Mouse (Mus musculus): Measurements from ENCODE around the gene Zfp276. TPM values are rescaled to one million over a fixed set of nuclear protein-coding genes. Genes with fewer than 3 reads are reported as not detected.
A peak's percentile ranks its signal among the peaks of the same experiment; 100 is the strongest.

Zfp276 gene
- polyA plus RNA-seq, 1 experiment from 2014 or later = 18.4 TPM

DNA sequence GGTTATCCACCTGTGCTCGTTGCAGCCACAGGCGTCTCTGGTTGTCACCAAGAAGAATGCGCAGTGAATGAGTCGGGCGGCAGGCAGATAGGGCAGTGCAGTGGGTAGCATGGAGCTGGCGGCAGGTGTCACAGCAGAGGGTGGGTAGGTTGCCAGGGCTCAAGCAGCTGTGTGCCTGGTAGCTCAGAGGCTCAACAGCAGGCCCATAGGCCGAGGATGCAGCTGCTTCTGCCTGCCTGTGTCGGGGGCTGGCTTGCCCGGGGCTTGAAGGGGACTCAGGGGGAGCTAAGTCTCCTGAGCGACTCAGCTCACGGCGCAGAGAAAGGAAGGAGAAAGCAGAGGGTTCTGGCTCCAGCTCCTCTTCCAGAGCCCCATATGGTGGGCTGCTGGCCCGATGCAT is 20.7 kb upstream of the Zfp276 start:
- H3K4me3 ChIP-seq (replicated peaks) = no peak overlapping the region
- peaks cover 18% of the 10 kb centered on the region for H3K4me1 ChIP-seq (replicated peaks)
- H3K36me3 ChIP-seq = no peaks in the 10 kb centered on the region
- no peaks in the 10 kb centered on the region for H3K9me3 ChIP-seq
- H3K4me2 ChIP-seq (replicated peaks) = no peak overlapping the region
- WGBS = 65% methylated on average over 13 of the region's 13 CpGs
- no peak for ATAC-seq
- no peak overlapping the region for H3K27ac ChIP-seq
- H3K27me3 ChIP-seq (replicated peaks) = peaks cover 22% of the 10 kb centered on the region
- H3K9ac ChIP-seq = no peak overlapping the region

DNA sequence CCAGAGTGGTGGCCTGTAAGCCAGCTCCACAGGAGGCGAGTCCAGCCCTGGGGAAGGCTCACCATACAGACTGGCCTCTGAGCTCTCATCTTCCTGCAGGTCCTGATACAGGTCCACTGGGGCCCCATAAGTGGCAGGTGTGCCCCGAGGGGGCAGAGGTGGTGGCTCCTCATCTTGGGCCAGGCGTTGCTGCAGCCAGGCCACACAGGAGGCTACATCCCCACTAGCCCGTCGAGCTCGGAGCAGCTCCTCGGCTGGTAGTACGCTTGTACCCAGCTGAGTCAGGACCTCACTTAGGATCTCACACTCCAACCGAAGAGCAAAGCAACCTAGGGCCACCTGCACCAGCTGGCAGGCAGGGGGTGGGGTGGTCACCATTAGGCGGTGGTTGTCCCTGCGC is 20.2 kb upstream of the Zfp276 start:
- H3K4me2 ChIP-seq (replicated peaks) = no peak overlapping the region
- H3K9me3 ChIP-seq = no peaks in the 10 kb centered on the region
- no peaks in the 10 kb centered on the region for H3K36me3 ChIP-seq
- peaks cover 18% of the 10 kb centered on the region for H3K4me1 ChIP-seq (replicated peaks)
- 81% methylated on average over 11 of the region's 11 CpGs for WGBS
- no peak overlapping the region for H3K4me3 ChIP-seq (replicated peaks)
- peaks cover 22% of the 10 kb centered on the region for H3K27me3 ChIP-seq (replicated peaks)
- ATAC-seq = no peak
- no peak overlapping the region for H3K27ac ChIP-seq
- H3K9ac ChIP-seq = no peak overlapping the region

DNA sequence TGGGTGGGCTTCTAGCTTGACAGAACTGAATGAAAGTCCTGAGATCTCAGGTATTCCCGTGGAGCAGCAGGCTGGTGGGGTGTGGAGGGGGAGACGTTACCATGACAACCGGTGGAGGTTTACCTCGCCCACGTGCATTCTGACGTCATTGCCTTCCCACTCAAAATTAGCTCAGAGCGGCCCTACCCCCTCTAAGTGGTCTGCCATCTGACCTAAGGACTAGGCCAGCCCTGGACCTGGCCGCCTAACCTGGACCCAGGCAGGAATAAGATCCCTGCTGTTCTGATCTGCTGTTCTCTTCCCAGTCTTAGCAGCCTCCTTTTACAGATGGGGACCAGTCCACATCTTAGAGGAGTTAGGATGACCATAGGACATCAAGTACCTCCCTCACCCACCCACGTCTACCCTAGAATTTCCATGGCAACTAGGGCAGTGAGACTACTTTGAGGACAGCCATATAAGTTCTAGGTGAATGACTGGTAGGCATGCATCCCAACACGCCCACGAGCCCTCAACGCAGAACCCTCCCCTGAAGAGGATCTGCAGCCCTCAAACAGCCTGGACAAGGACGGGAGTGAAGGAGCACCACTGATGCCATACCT is 19.0 kb upstream of the Zfp276 start:
- no peaks in the 10 kb centered on the region for H3K9me3 ChIP-seq
- ATAC-seq = 0 out of 2 replicates have a peak, but pooled peaks have one; percentile 11
- no peaks in the 10 kb centered on the region for H3K36me3 ChIP-seq
- H3K27me3 ChIP-seq (replicated peaks) = peaks cover 22% of the 10 kb centered on the region
- H3K9ac ChIP-seq = peak overlapping the region; percentile 39
- H3K4me2 ChIP-seq (replicated peaks) = peak overlapping the region; percentile 91
- no peak overlapping the region for H3K27ac ChIP-seq
- H3K4me1 ChIP-seq (replicated peaks) = peaks cover 18% of the 10 kb centered on the region
- WGBS = 36% methylated on average over 13 of the region's 13 CpGs
- H3K4me3 ChIP-seq (replicated peaks) = peak overlapping the region; percentile 52

DNA sequence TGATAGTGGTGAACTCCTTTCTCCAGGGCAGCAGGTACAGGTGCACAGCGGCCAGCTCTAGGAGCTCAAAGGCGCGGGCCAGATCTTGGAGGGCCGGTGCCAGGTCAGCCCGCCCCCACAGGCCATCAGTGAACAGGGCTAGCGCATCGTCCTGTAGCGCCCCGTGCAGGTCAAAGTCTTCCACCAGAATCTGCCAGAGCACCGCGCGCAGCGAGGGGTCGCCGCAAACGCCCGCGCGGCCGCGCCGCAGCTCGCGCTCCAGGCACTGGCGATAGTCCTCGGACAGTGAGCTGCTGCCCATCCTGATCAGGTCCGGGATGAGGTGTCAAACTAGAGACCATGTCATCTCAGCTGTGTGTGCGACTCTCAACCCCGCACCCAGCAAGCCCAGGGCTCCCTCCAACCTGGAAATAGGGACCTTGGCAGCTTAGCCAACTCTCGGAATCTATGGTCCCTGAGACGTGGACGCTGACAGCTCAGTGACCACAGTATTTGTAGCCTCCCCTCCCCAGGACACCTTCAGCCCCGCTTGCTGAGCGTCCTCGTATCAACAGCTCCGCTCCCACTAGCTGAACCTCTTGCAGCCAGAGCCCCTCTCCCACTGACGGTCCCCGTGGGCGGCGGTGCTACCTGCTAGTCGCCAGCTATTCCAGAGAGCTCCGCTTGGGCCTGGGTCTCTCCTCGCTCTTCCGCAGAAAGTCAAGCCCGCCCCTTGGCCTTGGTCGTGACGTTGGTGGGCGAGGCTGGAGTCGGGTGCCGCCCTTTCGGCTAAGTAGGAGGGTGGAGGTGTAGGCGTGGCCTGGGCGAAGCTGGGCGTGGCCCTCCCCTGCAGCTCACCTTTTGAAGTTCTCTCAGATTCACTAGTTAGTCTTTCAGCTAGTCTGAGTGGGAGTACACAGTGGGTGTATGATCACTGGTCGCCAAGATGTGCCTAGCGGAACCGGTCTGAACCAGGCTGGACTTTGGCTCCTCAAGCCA is 18.2 kb upstream of the Zfp276 start, which contains the start of gene Spata2l:
Spata2l (minus strand) TSS at position 714 of the 978 bp plus-strand sequence.
- peak within 1 kb of the TSS; percentile 91 for H3K4me2 ChIP-seq (replicated peaks)
- peak within 1 kb of the TSS; percentile 39 for H3K9ac ChIP-seq
- H3K9me3 ChIP-seq = no peaks in the 10 kb centered on the region
- H3K4me1 ChIP-seq (replicated peaks) = peaks cover 18% of the 10 kb centered on the region
- peaks cover 22% of the 10 kb centered on the region for H3K27me3 ChIP-seq (replicated peaks)
- peak; percentile 90 for ATAC-seq
- WGBS = under 1% methylated on average over 57 of the region's 57 CpGs
- peak within 1 kb of the TSS; percentile 52 for H3K4me3 ChIP-seq (replicated peaks)
- no peak within 1 kb of the TSS for H3K27ac ChIP-seq
- no peaks in the 10 kb centered on the region for H3K36me3 ChIP-seq

DNA sequence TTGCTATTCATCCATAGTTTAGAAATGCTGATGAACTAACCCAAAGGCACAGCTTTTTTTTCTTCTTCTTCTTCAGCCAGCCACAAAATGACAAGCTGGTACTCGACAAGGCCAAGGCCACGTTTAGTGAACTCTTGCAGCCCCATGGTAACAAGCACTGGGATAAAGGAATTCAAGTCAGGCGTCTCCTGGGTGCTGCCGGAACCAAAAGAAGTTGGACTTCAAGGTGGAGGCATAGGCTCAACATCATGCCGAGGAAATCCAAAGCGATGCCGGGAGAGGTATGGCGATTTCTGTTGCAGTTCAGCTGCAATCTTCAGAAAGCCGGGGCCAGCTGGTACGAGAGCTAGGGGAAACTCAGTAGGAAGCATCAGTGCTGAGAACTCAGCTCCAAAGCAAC is 14.6 kb upstream of the Zfp276 start:
- H3K9me3 ChIP-seq = no peaks in the 10 kb centered on the region
- H3K4me3 ChIP-seq (replicated peaks) = no peak overlapping the region
- 0 out of 2 replicates have a peak, but pooled peaks cover 4% of the 10 kb centered on the region for H3K36me3 ChIP-seq
- no peak for ATAC-seq
- H3K4me1 ChIP-seq (replicated peaks) = peaks cover 18% of the 10 kb centered on the region
- WGBS = 91% methylated on average over 10 of the region's 10 CpGs
- H3K4me2 ChIP-seq (replicated peaks) = no peak overlapping the region
- H3K9ac ChIP-seq = no peak overlapping the region
- H3K27ac ChIP-seq = no peak overlapping the region
- peaks cover 11% of the 10 kb centered on the region for H3K27me3 ChIP-seq (replicated peaks)

DNA sequence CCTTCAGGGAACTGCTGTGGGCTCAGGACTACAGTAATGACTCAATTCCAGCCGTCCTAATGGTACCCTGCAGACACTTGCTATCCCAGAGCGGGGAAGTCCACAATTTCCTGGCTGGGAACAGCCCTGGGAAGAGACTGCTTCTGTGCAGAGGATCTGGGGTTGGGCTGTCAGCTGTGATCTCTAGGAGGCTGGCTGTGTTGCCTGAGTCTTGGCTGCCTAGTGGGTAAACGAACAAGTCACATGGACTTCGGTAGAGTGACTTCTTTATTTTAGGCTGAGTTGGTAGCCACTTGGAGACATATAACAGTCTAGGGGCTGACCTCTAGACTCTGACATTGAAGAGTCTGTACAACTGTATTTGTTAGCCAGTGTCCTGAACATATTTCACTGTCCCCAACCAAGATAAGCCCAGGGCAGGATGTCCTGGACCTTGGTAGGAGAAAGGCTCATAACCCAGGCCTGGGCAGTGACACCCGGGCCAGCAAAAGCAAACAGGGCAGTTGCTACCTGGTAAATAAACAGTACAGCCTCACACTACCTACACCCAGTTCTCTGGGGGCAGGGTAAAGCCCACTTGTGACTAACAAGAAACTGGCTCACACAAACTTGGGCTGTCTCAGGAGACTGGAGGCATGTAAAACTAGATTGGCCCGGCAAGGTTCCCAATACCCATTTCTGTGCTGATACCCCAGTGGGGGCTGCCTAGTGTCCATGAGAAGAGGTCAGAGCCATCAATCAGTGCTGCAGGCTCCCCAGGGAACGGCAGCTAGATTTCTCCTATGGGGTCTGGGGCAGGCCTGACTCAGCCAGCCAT is 11.7 kb upstream of the Zfp276 start:
- Histone ChIP-seq H3K4me3 (replicated peaks) (no peak overlapping the region), H3K27me3 (replicated peaks) (no peaks in the 10 kb centered on the region), H3K9me3 (no peaks in the 10 kb centered on the region), H3K27ac (no peak overlapping the region), H3K4me2 (replicated peaks) (no peak overlapping the region), H3K4me1 (replicated peaks) (no peaks in the 10 kb centered on the region), H3K36me3 (peaks cover 24% of the 10 kb centered on the region), H3K9ac (no peak overlapping the region)
- ATAC-seq = no peak
- WGBS = 83% methylated on average over 7 of the region's 7 CpGs

DNA sequence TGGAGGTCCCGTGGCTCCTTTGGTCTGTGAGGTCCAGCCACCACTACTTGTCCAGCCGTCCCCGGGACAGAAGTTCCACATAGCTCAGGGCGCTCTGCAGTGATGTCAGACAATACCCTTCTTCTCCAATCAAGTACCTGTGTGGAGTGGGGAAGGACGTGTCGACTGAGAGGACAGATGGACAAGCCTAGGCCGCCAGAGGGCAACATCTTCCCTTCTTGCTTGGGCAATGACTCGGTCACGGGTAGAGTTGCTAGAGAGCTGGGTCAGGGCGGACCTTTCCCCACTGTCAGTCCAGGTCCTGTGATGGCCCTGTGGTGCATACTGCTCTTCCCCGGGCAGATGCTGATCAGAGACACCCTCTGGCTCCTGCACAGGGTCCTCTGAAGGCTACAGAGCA is 10.9 kb upstream of the Zfp276 start:
- H3K4me1 ChIP-seq (replicated peaks) = no peaks in the 10 kb centered on the region
- H3K27me3 ChIP-seq (replicated peaks) = no peaks in the 10 kb centered on the region
- H3K4me3 ChIP-seq (replicated peaks) = no peak overlapping the region
- no peaks in the 10 kb centered on the region for H3K9me3 ChIP-seq
- WGBS = 68% methylated on average over 11 of the region's 11 CpGs
- no peak for ATAC-seq
- H3K4me2 ChIP-seq (replicated peaks) = no peak overlapping the region
- no peak overlapping the region for H3K27ac ChIP-seq
- H3K9ac ChIP-seq = no peak overlapping the region
- H3K36me3 ChIP-seq = peaks cover 30% of the 10 kb centered on the region

DNA sequence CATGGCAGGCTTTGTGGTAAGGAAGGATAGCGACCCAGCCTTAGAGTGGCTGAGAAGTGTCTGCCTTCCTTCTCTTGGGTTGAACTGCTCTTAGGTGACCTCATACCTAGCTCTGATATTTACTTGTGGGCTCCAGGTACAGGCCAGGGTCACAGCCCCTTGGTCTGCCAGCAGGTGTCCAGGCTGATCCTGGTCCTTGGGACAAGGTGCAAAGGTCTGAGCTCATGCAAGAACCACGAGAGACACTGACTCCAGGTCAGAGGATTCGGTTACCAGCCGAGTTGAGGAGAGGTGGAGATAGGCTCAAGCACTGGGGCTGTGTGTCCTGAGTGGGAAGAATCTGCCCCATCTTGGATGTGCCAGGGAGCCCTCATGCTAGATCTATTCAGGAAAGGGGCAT is 9.6 kb upstream of the Zfp276 start:
- H3K36me3 ChIP-seq = peaks cover 35% of the 10 kb centered on the region

DNA sequence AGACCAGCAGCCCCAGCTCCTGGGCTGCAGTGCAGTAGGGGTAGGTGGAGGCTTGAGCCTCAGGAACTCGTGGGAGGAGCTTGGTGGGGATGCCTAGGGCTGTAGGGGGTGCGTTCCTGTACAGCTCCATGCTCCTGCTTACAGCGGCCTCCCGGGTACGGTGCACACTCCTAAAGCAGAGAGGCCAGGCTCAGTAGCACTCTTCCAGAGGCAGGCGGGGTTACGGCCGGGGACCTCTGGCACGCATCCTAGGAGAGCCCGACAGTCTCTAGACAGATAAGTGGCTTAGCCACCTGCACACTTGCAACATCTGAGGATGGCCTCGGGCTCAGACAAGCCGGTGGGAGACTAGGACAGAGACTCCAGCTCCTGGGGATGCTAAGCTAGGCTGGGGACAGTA is 8.5 kb upstream of the Zfp276 start:
- WGBS = 90% methylated on average over 12 of the region's 12 CpGs
- no peak overlapping the region for H3K27ac ChIP-seq
- no peaks in the 10 kb centered on the region for H3K9me3 ChIP-seq
- no peak overlapping the region for H3K4me3 ChIP-seq (replicated peaks)
- H3K36me3 ChIP-seq = peaks cover 38% of the 10 kb centered on the region
- no peak overlapping the region for H3K9ac ChIP-seq
- H3K4me2 ChIP-seq (replicated peaks) = no peak overlapping the region
- no peaks in the 10 kb centered on the region for H3K4me1 ChIP-seq (replicated peaks)
- H3K27me3 ChIP-seq (replicated peaks) = no peaks in the 10 kb centered on the region
- ATAC-seq = no peak

More for the DNA sequence above, 9.6 kb upstream of the Zfp276 start:
- ATAC-seq = no peak
- no peaks in the 10 kb centered on the region for H3K9me3 ChIP-seq
- 93% methylated on average over 4 of the region's 4 CpGs for WGBS
- no peak overlapping the region for H3K4me2 ChIP-seq (replicated peaks)
- no peak overlapping the region for H3K27ac ChIP-seq
- no peak overlapping the region for H3K9ac ChIP-seq
- H3K27me3 ChIP-seq (replicated peaks) = no peaks in the 10 kb centered on the region
- no peaks in the 10 kb centered on the region for H3K4me1 ChIP-seq (replicated peaks)
- H3K4me3 ChIP-seq (replicated peaks) = no peak overlapping the region

DNA sequence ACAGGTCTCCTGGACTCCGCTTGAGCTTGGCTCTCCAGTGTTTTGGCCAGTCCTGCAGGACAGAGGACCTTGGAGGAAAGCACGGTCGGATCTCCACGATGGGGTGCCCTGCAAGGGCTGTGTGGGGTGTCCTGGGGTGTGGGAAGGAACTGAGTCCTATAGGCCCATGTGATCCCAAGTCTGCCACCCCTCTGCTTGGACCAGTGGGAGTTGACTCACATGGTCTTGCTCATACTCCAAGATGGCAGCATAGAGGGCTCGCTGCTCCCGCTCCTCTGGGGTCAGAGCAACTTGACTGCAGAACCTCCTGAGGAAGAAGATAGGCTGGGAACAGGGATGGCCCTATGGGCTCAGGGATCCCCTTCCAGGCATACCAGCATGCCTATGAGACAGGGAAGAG is 6.2 kb upstream of the Zfp276 start:
- H3K27ac ChIP-seq = no peak overlapping the region
- 97% methylated on average over 6 of the region's 6 CpGs for WGBS
- H3K27me3 ChIP-seq (replicated peaks) = no peaks in the 10 kb centered on the region
- no peak overlapping the region for H3K4me2 ChIP-seq (replicated peaks)
- no peaks in the 10 kb centered on the region for H3K4me1 ChIP-seq (replicated peaks)
- no peaks in the 10 kb centered on the region for H3K9me3 ChIP-seq
- ATAC-seq = no peak
- H3K36me3 ChIP-seq = peaks cover 42% of the 10 kb centered on the region
- no peak overlapping the region for H3K4me3 ChIP-seq (replicated peaks)
- H3K9ac ChIP-seq = no peak overlapping the region

DNA sequence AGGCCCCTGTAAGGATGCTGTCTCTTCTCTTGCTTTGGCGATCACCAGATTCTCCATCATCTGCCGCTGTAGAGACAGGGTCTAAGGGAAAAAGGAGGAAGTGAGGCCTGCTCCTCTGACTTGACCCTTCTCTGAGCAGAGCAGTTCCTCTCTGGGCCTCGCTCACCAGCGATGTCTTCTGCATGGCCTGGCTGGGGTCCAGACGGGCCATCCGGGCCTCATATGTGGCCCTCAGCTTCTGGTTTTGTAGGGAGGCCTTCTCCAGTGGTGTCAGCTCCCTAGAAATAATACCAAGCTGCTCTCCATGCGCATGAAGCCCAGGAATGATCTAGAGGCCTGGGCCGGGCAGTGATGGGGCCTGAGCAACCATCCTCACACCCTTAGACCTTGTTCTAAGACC is 5.4 kb upstream of the Zfp276 start:
- Histone ChIP-seq H3K27me3 (replicated peaks) (no peaks in the 10 kb centered on the region), H3K27ac (no peak overlapping the region), H3K36me3 (peaks cover 40% of the 10 kb centered on the region), H3K4me2 (replicated peaks) (no peak overlapping the region), H3K9me3 (no peaks in the 10 kb centered on the region), H3K4me1 (replicated peaks) (peaks cover 4% of the 10 kb centered on the region; the same call in 1 of the 2 replicates), H3K9ac (no peak overlapping the region), H3K4me3 (replicated peaks) (no peak overlapping the region)
- WGBS = 91% methylated on average over 8 of the region's 8 CpGs
- ATAC-seq = no peak

DNA sequence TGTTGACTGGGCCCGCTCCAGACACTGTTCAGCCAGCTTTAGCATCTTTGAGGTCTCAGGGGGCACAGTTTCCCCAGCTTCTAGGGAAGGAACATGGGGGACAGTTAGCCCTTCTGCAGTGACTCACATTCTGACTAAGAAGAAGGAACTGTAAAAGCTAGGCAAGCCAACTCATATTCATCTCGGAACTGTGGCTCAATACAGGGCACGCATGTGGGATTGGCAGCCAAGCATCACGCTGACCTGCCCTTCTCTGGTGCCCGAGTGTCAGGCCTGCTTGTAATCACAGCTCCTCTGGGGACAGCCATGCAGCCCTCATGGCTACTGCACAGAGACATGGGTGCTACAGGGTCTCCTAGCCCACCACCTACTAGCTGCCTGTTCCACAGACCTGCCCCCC is 3.1 kb upstream of the Zfp276 start:
- no peak overlapping the region for H3K9ac ChIP-seq
- no peak for ATAC-seq
- peaks cover 30% of the 10 kb centered on the region for H3K36me3 ChIP-seq
- 95% methylated on average over 5 of the region's 5 CpGs for WGBS
- no peak overlapping the region for H3K4me2 ChIP-seq (replicated peaks)
- H3K27ac ChIP-seq = no peak overlapping the region
- H3K4me3 ChIP-seq (replicated peaks) = no peak overlapping the region
- H3K27me3 ChIP-seq (replicated peaks) = no peaks in the 10 kb centered on the region
- peaks cover 15% of the 10 kb centered on the region for H3K4me1 ChIP-seq (replicated peaks)
- H3K9me3 ChIP-seq = no peaks in the 10 kb centered on the region

Measured in intestine, embryonic 15.5 days (tissue).